Mouse (Mus musculus): ENCODE data around the gene Epas1. TPM values are rescaled to one million over a fixed set of nuclear protein-coding genes. Genes with fewer than 3 reads are reported as not detected.
A peak's percentile ranks its signal among the peaks of the same experiment; 100 is the strongest.

Gene Epas1
- total RNA-seq, 2 experiments from 2014 or later: 235 to 266 TPM

GRCm38 (mm10) chr17:86784405-86784977, 31.0 kb downstream of the Epas1 start:
- intact Hi-C loops (cut with DNase I): no loop called here

DNA sequence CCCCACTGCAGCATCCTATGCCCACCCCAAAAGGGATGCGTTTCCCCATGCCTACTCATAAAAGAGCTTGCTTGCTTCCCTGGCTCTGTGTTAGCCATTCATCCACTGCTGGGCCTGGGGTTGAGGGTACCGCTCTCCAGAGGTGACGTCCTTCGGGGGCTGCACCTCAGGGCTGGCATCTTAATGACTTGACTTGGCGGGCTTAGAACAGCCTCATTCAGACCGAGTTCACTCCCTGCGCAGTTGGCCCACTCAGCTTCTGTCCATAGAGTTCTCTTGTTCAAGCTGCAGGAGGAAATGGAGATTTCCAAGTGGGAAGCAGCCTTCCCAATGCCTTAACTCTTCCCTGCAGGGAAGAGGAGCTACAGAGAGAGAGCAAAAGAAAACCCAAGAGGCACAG, 32.1 kb downstream of the Epas1 start:
- intact Hi-C loops (cut with DNase I): loop anchor here (1.0 kb wide), 1 partner anchor 13 kb away; no protein-coding TSS in a partner anchor

More at GRCm38 (mm10) chr17:86784405-86784977, 31.0 kb downstream of the Epas1 start:
- DNase-seq (ENCODE audit: low spot score): no peak

DNA sequence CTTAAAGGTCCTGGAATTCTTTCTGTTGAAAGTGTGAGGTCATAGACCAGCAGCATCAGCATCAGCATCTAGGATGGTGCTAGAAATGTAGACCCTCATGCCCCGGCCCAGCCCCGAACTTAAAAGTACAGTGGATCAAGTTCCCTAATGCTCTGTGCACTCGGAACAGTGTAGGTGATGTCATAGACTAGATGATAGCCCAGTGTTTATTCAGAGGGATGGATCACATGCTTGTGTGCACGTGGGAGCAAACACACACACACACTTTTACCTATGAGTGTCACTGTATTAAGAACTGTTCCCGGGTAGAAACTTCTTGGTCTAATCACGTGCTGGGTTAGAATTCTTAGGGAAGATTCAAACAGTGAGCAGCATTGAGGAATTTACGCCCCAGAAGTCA, 33.0 kb downstream of the Epas1 start:
- no peak for DNase-seq (ENCODE audit: low spot score)
- intact Hi-C loops (cut with DNase I): loop anchor here (1.0 kb wide), 1 partner anchor 12 kb away; no protein-coding TSS in a partner anchor

More for the DNA sequence above, 32.1 kb downstream of the Epas1 start:
- DNase-seq (ENCODE audit: low spot score): no peak

DNA sequence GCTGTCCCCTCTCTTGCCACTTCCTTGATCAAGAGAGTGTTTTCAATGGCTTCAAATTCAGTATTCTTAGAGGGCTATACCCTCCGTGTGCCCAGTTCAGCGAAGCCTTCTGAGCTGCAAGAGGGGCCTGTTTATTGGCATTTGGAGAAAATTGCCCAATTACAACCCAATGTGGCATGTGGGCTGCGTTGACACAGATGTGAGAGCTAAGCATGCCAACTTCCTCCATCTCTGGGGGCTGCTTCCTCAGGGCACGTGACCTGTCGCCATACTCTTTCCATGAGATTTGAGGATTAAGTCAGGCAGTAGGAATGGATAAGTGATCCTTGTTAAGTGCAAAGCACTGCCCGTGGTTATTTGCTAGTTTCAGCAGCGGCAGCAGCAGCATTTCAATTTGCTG, 34.3 kb downstream of the Epas1 start:
- DNase-seq (ENCODE audit: low spot score): no peak
- intact Hi-C loops (cut with DNase I): no loop called here

DNA sequence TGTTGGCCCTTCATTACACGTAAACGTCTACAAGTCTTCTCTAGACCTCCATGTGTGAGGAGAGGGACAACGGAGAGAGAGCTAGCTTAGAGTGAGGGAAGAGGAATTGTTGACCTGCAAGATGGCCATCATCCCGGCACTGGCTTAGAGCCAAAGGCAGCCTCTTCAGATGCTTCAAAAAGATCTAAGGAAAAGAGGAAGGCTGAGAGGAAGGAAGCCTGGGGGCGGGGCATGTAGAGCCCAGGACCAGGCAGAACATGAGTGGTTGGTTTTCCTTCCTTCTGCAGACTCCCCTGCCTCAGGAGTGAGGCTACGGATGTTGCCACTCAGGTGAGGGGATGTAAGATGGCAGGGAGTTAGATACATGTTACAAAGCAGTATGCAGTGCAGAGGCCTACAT, 34.8 kb downstream of the Epas1 start:
- DNase-seq (ENCODE audit: low spot score): no peak
- intact Hi-C loops (cut with DNase I): no loop called here

- no peak for DNase-seq (ENCODE audit: low spot score)
- intact Hi-C loops (cut with DNase I): no loop called here
Measured at GRCm38 (mm10) chr17:86791925-86792324, 38.4 kb downstream of the Epas1 start.

DNA sequence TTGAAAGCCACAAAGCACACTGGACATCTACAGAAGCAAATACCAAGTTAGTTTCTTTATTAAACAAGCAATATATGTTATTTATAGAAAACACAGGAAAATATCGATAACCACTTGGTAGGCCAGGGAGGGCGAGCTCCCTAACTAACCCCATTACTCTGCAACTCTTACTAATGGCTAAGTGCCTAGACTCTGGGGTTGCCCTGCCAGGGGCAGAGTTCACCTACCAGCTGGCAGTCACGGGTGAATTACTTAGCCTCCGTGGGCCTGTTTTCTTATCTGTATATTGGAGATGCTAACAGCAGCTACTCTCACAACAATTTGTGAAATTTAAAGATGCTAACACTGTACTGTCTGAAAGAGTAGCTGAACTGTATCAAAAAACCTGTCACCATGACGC, 42.3 kb downstream of the Epas1 start:
- no peak for DNase-seq (ENCODE audit: low spot score)
- intact Hi-C loops (cut with DNase I): no loop called here

DNA sequence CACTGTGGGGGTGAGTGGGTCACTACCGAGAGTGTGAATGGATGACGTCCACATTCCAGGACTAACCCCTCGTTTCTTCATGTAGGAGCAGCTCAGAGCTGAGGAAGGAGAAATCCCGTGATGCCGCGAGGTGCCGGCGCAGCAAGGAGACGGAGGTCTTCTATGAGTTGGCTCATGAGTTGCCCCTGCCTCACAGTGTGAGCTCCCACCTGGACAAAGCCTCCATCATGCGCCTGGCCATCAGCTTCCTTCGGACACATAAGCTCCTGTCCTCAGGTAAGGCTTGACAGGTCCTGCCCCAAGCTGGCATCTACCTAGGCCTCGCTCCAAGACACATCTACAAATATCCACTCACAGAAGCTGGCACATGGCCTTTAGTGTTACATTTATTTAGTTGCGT, 43.5 kb downstream of the Epas1 start:
- DNase-seq (ENCODE audit: low spot score): no peak
- intact Hi-C loops (cut with DNase I): no loop called here

DNA sequence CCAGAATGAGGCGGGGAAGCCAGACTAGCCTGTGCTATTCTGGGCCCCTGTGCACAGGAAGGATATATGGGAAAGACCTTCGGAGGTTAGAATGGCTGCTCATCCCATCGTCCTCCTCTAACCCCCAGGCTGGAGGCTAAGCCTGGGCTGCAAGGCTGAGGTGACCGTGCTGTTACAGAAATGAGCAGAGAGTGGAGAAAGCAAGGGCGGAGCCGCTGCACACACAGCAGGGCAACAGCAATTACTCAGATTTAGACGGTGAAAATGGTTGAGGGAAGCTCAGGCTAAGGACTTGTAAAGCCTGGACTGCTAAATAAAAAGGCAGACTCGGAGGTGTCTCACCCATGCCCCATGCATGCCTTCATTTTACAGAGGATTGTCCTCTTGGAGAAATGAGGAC, 45.0 kb downstream of the Epas1 start:
- no peak for DNase-seq (ENCODE audit: low spot score)
- intact Hi-C loops (cut with DNase I): loop anchor here (1.0 kb wide), 1 partner anchor 12 kb away; no protein-coding TSS in a partner anchor

DNA sequence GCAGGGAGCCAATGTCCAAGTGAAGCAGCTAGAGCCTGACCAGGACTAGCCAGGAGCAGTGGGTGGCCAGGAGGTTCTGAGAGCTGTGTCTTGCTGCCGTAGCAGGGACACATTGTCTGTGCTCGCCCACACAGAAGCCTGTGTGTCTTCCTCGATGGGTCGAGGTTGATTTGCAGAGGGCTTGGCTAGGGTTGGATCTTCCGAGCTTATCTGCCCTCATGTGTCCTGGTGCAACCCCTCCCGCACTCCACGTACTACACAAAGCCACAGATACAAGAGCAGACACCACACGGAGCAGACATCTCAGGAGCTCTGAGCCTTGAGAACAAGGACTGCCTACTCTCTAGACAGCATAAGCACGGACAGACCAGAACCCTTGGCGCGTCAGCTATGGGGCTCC, 45.5 kb downstream of the Epas1 start:
- intact Hi-C loops (cut with DNase I): loop anchor here (1.0 kb wide), 1 partner anchor 13 kb away; no protein-coding TSS in a partner anchor
- no peak for DNase-seq (ENCODE audit: low spot score)

- intact Hi-C loops (cut with DNase I): loop anchor here (1.0 to 10.0 kb wide), 4 partner anchors 31 to 636 kb away; partner anchors contain the start of gene Prkce
- DNase-seq (ENCODE audit: low spot score): no peak
Measured at GRCm38 (mm10) chr17:86800535-86800934, 47.0 kb downstream of the Epas1 start.

- no peak for DNase-seq (ENCODE audit: low spot score)
- intact Hi-C loops (cut with DNase I): loop anchor here (5.0 to 10.0 kb wide), 3 partner anchors 194 to 637 kb away; partner anchors contain the start of gene Prkce
Measured at GRCm38 (mm10) chr17:86801213-86801815, 47.8 kb downstream of the Epas1 start.

- intact Hi-C loops (cut with DNase I): loop anchor here (1.0 to 10.0 kb wide), 7 partner anchors 47 to 637 kb away; partner anchors contain the start of gene Prkce
- DNase-seq (ENCODE audit: low spot score): no peak
Measured at GRCm38 (mm10) chr17:86801876-86802275, 48.4 kb downstream of the Epas1 start.

DNA sequence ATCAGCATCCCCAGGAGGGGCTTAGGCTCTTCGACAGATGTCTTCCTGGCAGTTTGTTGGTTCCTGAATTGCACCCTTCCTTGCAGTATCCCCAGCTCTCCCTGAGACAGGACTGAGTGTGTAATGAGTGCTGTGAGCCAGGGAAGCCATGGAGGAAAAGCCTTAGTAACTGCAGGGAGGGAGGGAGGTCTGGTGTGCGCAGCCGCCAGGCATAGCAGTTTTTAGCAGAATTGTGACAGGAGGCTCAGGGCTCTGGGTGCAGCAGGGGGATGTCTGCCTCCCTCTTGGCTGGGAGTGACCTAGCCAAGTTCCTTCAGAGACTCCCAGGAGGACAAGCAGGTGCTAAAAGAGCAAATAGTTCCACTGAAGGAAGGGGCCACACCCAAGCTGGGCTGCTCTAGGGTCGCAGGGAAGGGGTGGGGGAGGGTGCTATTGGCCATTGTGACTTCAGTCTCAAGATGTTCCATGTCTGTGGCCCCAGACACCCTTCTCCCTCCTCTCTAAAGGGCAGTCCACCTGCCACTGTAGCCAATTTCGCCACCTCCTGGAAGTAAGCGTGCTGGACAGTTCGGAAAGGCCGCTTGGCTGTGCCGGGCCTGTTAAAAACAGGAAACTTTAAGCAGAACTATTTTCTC, 49.0 kb downstream of the Epas1 start:
- intact Hi-C loops (cut with DNase I): loop anchor here (1.0 to 10.0 kb wide), 7 partner anchors 47 to 638 kb away; partner anchors contain the start of gene Prkce
- peak; percentile 67 for DNase-seq (ENCODE audit: low spot score)

GRCm38 (mm10) chr17:86803147-86803546, 49.6 kb downstream of the Epas1 start:
- no peak for DNase-seq (ENCODE audit: low spot score)
- intact Hi-C loops (cut with DNase I): loop anchor here (2.0 to 10.0 kb wide), 5 partner anchors 92 to 638 kb away; partner anchors contain the start of gene Prkce

DNA sequence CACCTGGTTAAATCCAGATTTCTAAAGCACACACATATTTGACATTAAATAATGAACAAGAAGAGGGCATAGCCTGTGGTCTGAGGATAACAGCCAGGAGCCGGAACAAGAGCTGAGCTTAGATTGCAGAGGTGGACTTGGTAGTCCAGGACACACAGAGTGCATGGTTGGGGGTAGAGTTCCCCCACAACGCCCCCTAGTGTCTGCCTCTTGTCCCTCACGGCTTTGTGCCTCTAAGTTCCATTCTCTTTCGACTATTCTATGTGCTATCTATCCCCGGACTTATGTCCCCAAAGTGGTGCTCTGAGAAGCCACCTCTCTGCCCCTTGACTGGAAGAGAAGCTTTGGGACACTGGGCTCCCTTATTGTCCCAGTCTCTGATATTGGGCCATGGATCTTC, 50.2 kb downstream of the Epas1 start:
- no peak for DNase-seq (ENCODE audit: low spot score)
- intact Hi-C loops (cut with DNase I): loop anchor here (2.0 to 10.0 kb wide), 5 partner anchors 93 to 639 kb away; partner anchors contain the start of gene Prkce

DNA sequence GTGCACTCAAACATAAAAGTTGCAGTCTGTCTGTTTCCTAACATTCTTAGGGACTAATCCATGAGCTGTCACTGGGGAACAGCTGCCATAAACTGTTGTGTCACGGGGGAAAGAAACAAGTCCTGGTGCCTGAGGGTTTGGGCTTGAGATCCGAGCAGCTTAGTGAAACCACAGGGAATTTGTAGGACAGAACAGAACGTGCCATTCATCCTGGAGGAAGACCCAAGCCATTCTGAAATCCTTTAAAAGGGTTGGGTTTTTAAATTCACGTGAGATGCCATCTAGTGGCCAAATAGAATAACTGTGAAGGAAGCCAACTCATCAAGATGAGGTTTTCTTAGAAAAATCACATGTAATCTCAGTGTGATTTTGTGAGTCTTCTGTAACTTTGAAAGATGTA, 58.5 kb downstream of the Epas1 start:
- no peak for DNase-seq (ENCODE audit: low spot score)
- intact Hi-C loops (cut with DNase I): loop anchor here (2.0 kb wide), 1 partner anchor 315 kb away; no protein-coding TSS in a partner anchor

DNA sequence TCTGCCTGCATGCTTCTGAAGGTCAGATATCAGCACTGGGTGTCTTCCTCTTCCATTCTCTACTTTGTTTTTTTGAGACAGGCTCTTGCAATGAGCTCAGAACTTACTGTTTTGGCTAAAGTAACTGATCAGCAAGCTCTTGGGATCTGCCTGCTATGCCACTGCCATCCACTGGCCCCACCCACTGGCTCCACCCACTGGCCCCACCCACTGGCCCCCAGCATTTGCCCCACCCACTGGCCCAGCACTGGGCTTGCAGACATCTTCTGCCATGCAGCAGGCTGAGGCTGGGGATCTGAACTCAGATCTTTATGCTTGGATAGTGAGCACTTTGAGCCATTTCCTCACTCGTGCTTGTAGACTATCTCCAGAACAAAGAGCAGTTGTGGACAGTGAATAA, 60.8 kb downstream of the Epas1 start:
- DNase-seq (ENCODE audit: low spot score): no peak
- intact Hi-C loops (cut with DNase I): no loop called here

DNA sequence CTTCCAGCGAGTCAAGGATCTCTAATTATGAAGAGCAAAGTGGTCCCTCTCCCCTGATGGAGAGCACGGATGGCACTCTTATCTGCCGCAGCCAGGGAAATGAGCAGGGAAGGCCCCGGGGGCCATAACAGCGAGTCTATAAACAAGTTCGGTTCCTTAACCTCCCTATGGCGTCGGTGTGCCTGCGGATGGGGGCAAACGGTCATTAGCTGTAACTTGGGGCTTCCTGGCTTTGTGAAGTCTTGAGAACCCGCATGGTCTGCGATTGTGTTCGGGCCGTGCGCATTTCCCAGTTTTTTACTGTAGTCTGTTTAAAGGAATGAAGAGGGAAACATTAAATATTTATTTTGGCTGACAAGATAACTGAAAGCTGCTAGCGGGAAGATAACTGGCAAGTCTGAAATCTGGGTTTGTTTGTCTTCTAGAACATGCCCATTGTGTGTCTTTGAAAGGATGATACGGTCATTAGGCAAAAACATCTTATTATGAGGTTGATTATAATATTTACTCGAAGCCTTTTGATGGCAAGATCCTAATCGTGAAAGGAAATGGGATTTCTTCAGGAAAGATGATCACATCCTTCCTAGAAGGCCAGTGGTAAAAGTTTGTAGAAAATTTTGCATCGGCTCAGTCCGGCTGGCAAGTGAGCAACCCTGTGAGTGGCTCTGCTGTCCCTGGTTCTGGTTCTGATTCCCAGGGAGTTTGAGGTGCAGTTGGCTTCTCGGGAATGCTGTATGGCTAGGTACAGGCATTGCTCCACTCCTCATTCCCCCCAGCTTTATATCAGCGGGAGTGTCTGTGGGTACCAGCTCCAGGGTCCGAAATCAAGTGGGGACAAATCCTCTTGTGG, 61.7 kb downstream of the Epas1 start:
- DNase-seq (ENCODE audit: low spot score): no peak
- intact Hi-C loops (cut with DNase I): loop anchor here (5.0 kb wide), 1 partner anchor 92 kb away; no protein-coding TSS in a partner anchor

Data from heart, postnatal 25 days (tissue).